Mouse (Mus musculus) telencephalon, adult 2 months (tissue): ENCODE results near the gene 2310034G01Rik.

Source experiments
- DNase-seq: peaks from one replicate; pipeline ENCODE4 v3.0.0-alpha.2; 2011; ENCODE audit warnings: low read depth, low spot score

2310034G01Rik gene

GRCm38 (mm10) chr19:46357344-46358280, 7.5 kb upstream of the 2310034G01Rik start:
- no peak for DNase-seq

- DNase-seq = peak; percentile 88
These were observed 6.6 kb upstream of the 2310034G01Rik start for GRCm38 (mm10) chr19:46356701-46357138.

- no peak for DNase-seq
These were observed 552 bp downstream of the 2310034G01Rik start for GRCm38 (mm10) chr19:46349550-46349949.

- DNase-seq = peak; percentile 93
These were observed 1.2 kb downstream of the 2310034G01Rik start for GRCm38 (mm10) chr19:46348761-46349458.

GRCm38 (mm10) chr19:46347936-46348668, 2.0 kb downstream of the 2310034G01Rik start:
- DNase-seq = no peak

- DNase-seq = no peak
These were observed 3.0 kb downstream of the 2310034G01Rik start for GRCm38 (mm10) chr19:46347146-46347545.

GRCm38 (mm10) chr19:46344710-46345419, 5.2 kb downstream of the 2310034G01Rik start:
- no peak for DNase-seq

GRCm38 (mm10) chr19:46339287-46339971, 10.7 kb downstream of the 2310034G01Rik start:
- DNase-seq = no peak

GRCm38 (mm10) chr19:46338942-46339286, 11.2 kb downstream of the 2310034G01Rik start:
- DNase-seq = no peak

GRCm38 (mm10) chr19:46338331-46338936, 11.7 kb downstream of the 2310034G01Rik start, which contains the start of gene Cuedc2:
Cuedc2 (minus strand) TSS chr19:46338702.
- DNase-seq = peak; percentile 97

- DNase-seq = no peak
These were observed 12.3 kb downstream of the 2310034G01Rik start for GRCm38 (mm10) chr19:46337719-46338330.

GRCm38 (mm10) chr19:46333906-46334305, 16.2 kb downstream of the 2310034G01Rik start:
- DNase-seq = no peak

GRCm38 (mm10) chr19:46332721-46333339, 17.3 kb downstream of the 2310034G01Rik start:
- no peak for DNase-seq

GRCm38 (mm10) chr19:46331936-46332335, 18.2 kb downstream of the 2310034G01Rik start:
- no peak for DNase-seq

GRCm38 (mm10) chr19:46331326-46331725, 18.8 kb downstream of the 2310034G01Rik start:
- no peak for DNase-seq

- no peak for DNase-seq
These were observed 19.4 kb downstream of the 2310034G01Rik start for GRCm38 (mm10) chr19:46330696-46331095.

GRCm38 (mm10) chr19:46329951-46330350, 20.2 kb downstream of the 2310034G01Rik start:
- DNase-seq = no peak

GRCm38 (mm10) chr19:46329031-46329641, 21.0 kb downstream of the 2310034G01Rik start:
- no peak for DNase-seq
